Mouse (Mus musculus): ENCODE data around the gene Lxn. TPM values are rescaled to one million over a fixed set of nuclear protein-coding genes. Genes with fewer than 3 reads are reported as not detected.

Gene Lxn
- total RNA-seq (2021), result 10 to 100 TPM; 29.9 to 36.4 TPM
- long read RNA-seq, experiment 1, transcript Lxn-201 (6 exons, 1,112 nt), result major isoform, 28 of 29 reads
- long read RNA-seq, experiment 1, partial matches to known transcripts, result 0 of 29 reads
- long read RNA-seq, experiment 1, other reads (novel, unspliced or antisense), result 0 of 29 reads
- long read RNA-seq, experiment 2, transcript Lxn-201 (6 exons, 1,112 nt), result major isoform, 19 of 24 reads
- long read RNA-seq, experiment 2, partial matches to known transcripts, result 1 of 24 reads
- long read RNA-seq, experiment 2, other reads (novel, unspliced or antisense), result 3 of 24 reads

GRCm38 (mm10) chr3:67463450-67464372 lies at the start of gene Lxn:
Gene Lxn, minus strand, starts transcription at chr3:67463926.
- Histone ChIP-seq H3K4me3 (peak within 1 kb of the TSS; percentile 67), H3K27ac (peak within 1 kb of the TSS; percentile 65)
- intact Hi-C loops (cut with DNase I), result no loop called here
- peak; percentile 20 for TF ChIP-seq CTCF (IDR thresholded peaks at IDR 0.05)
- DNase-seq (ENCODE audit: extremely low spot score in 1 of 2, low spot score in 2 of 2), result peak; percentile 68 to 74

- intact Hi-C loops (cut with DNase I), result loop anchor here (2.0 kb wide), 1 partner anchor 540 kb away; no protein-coding TSS in a partner anchor
- peak; percentile 91 for TF ChIP-seq CTCF (IDR thresholded peaks at IDR 0.05)
- DNase-seq (ENCODE audit: extremely low spot score in 1 of 2, low spot score in 2 of 2), result peak; percentile 72 to 73
Measured at GRCm38 (mm10) chr3:67512807-67513206, 49.1 kb upstream of the Lxn start.

GRCm38 (mm10) chr3:67508216-67508892 lies 44.6 kb upstream of the Lxn start:
- H3K27ac ChIP-seq, result no peak overlapping the region
- no peak overlapping the region for H3K4me3 ChIP-seq
- no peak for DNase-seq (ENCODE audit: extremely low spot score in 1 of 2, low spot score in 2 of 2)
- TF ChIP-seq CTCF (IDR thresholded peaks at IDR 0.05), result no peak
- intact Hi-C loops (cut with DNase I), result no loop called here

More at GRCm38 (mm10) chr3:67512807-67513206, 49.1 kb upstream of the Lxn start:
- H3K27ac ChIP-seq, result no peak overlapping the region
- no peak overlapping the region for H3K4me3 ChIP-seq

GRCm38 (mm10) chr3:67505286-67505685 lies 41.6 kb upstream of the Lxn start:
- intact Hi-C loops (cut with DNase I), result no loop called here
- H3K4me3 ChIP-seq, result no peak overlapping the region
- H3K27ac ChIP-seq, result no peak overlapping the region
- TF ChIP-seq CTCF (IDR thresholded peaks at IDR 0.05), result no peak
- DNase-seq (ENCODE audit: extremely low spot score in 1 of 2, low spot score in 2 of 2), result no peak

- DNase-seq (ENCODE audit: extremely low spot score in 1 of 2, low spot score in 2 of 2), result no peak
- no peak for TF ChIP-seq CTCF (IDR thresholded peaks at IDR 0.05)
- intact Hi-C loops (cut with DNase I), result no loop called here
- Histone ChIP-seq H3K4me3 (no peak overlapping the region), H3K27ac (no peak overlapping the region)
Measured at GRCm38 (mm10) chr3:67503878-67504277, 40.2 kb upstream of the Lxn start.

- Histone ChIP-seq H3K4me3 (no peak overlapping the region), H3K27ac (no peak overlapping the region)
- DNase-seq (ENCODE audit: extremely low spot score in 1 of 2, low spot score in 2 of 2), result no peak
- intact Hi-C loops (cut with DNase I), result no loop called here
- no peak for TF ChIP-seq CTCF (IDR thresholded peaks at IDR 0.05)
Measured at GRCm38 (mm10) chr3:67499406-67499791, 35.7 kb upstream of the Lxn start.

- no peak for TF ChIP-seq CTCF (IDR thresholded peaks at IDR 0.05)
- Histone ChIP-seq H3K4me3 (no peak overlapping the region), H3K27ac (no peak overlapping the region)
- DNase-seq (ENCODE audit: extremely low spot score in 1 of 2, low spot score in 2 of 2), result no peak
- intact Hi-C loops (cut with DNase I), result no loop called here
Measured at GRCm38 (mm10) chr3:67498773-67499405, 35.2 kb upstream of the Lxn start.

- H3K4me3 ChIP-seq, result no peak overlapping the region
- DNase-seq (ENCODE audit: extremely low spot score in 1 of 2, low spot score in 2 of 2), result no peak
- H3K27ac ChIP-seq, result no peak overlapping the region
- no peak for TF ChIP-seq CTCF (IDR thresholded peaks at IDR 0.05)
- intact Hi-C loops (cut with DNase I), result no loop called here
Measured at GRCm38 (mm10) chr3:67497998-67498397, 34.3 kb upstream of the Lxn start.

GRCm38 (mm10) chr3:67496310-67496709 lies 32.6 kb upstream of the Lxn start:
- no peak overlapping the region for H3K27ac ChIP-seq

GRCm38 (mm10) chr3:67493132-67493531 lies 29.4 kb upstream of the Lxn start:
- DNase-seq (ENCODE audit: extremely low spot score in 1 of 2, low spot score in 2 of 2), result no peak
- intact Hi-C loops (cut with DNase I), result no loop called here
- H3K27ac ChIP-seq, result no peak overlapping the region

More at GRCm38 (mm10) chr3:67496310-67496709, 32.6 kb upstream of the Lxn start:
- no peak for TF ChIP-seq CTCF (IDR thresholded peaks at IDR 0.05)
- H3K4me3 ChIP-seq, result no peak overlapping the region
- intact Hi-C loops (cut with DNase I), result no loop called here
- no peak for DNase-seq (ENCODE audit: extremely low spot score in 1 of 2, low spot score in 2 of 2)

GRCm38 (mm10) chr3:67492086-67492869 lies 28.6 kb upstream of the Lxn start:
- Histone ChIP-seq H3K4me3 (no peak overlapping the region), H3K27ac (no peak overlapping the region)
- no peak for DNase-seq (ENCODE audit: extremely low spot score in 1 of 2, low spot score in 2 of 2)
- intact Hi-C loops (cut with DNase I), result no loop called here
- no peak for TF ChIP-seq CTCF (IDR thresholded peaks at IDR 0.05)

More at GRCm38 (mm10) chr3:67493132-67493531, 29.4 kb upstream of the Lxn start:
- TF ChIP-seq CTCF (IDR thresholded peaks at IDR 0.05), result no peak
- no peak overlapping the region for H3K4me3 ChIP-seq
